Mouse (Mus musculus): ENCODE data around the gene Gimap7.

DNA sequence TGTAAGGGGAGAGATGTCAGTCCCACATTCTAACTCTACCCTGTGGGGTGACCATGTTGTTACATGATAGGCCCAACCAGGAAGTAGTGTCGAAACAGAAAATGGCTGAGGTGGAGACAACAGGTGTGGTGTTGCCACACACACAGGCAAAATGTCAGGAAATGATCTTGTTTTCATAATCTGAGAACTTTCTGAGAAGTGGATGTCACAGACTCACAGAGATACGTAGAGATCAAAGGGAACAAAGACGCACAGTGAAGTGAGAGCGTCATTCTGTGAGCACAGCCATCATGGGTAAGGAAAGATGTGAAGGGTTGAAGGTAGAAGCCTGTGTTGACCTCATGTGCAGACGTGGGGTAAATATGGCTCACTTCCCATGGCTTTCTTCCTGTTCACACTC, 9.3 kb downstream of the Gimap7 start:
- TF ChIP-seq CTCF (IDR thresholded peaks at IDR 0.05; ENCODE audit: low read depth, low read length) = no peak
- TF ChIP-seq POLR2A (IDR thresholded peaks at IDR 0.05; ENCODE audit: insufficient read depth, low read length) = no peak
